Mouse (Mus musculus): ENCODE data around the gene Zfp72. TPM values are rescaled to one million over a fixed set of nuclear protein-coding genes. Genes with fewer than 3 reads are reported as not detected.
A peak's percentile ranks its signal among the peaks of the same experiment; 100 is the strongest.

Gene Zfp72
- total RNA-seq (2021) = 1 to 10 TPM; 2.6 to 3.6 TPM

DNA sequence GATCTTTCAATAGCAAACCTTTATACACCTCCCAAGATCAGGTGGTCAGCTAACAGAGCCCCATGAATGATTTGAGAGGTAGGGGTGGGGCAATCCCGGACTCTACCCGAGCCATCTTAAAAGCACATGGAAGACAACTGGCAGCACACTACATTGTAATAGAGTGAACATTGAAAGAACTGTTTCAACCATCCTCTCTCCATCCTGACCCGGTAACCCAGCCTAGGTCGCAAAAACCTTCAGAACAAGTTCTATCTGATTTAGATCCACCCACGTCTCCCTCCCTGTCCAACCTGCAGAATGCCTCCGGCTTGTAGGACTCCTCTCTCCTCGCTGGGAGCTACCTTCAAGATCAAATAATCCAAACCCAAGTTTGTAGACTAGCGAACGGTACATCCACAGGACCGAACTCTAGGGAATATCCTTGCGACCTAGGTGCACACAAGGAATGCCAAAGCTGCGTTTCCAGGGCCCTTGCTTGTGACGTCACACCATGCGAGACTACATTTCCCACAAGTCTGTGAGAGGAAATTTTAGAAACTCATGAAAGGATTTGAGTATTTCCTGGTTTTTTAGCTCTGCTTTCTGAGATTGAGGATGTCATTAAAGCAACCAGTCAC, at the start of gene Zfp72:
TSS of gene Zfp72 (minus strand) at position 466 of the 620 bp plus-strand sequence.
- peak; percentile 73 to 77 for DNase-seq

DNA sequence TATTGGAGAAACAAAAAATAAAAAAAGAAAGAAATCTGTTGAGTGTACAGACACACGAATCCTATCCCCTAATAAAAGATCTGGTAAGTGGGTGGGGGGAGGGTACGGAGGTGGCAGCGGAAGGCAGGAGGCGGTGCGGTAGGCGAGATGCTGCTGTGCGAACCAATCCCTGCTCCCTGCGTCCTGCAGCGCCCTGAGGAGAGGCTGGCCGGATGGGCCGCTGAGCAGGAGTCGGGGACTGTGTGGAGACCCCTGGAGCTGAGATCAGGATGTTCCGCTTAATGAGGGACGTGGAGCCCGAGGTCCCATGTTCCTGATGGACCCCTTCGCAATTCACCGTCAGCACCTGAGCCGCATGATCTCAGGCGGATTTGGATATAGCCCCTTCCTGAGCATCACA, 49.3 kb upstream of the Zfp72 start:
- intact Hi-C loops (cut with DNase I) = no loop called here

More for the DNA sequence above, at the start of gene Zfp72:
- intact Hi-C loops (cut with DNase I) = loop anchor here (5.0 kb wide), 1 partner anchor 43 kb away; no protein-coding TSS in a partner anchor

DNA sequence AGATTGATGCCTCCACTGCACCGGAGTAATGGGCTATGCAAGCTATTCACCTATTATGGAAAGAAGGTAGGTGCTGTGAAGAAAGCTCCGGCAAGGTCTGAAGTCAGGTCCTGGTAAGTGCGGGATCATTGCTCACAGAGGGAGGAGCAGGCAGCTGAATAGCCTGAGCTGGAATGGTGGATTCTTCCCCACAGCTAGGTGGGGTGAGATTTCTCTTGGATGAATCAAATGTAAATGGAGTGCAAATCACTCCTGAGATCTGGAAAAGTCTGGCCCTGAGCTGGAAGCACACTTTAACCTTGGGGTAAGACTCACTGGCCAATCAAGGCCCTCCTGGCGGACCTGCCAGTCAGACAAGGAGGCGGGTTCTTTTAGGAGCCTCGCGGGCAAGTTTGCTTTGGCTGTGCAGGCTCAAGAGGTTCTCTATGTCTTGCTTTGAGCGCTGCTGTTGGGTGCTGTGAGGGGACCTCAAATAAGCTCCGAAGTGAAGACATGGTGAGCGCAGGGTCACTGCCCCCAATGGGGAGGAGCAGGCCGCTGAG, 8.7 kb upstream of the Zfp72 start, which contains the start of gene Ftl1-ps1:
TSS of gene Ftl1-ps1 (plus strand) at position 397 of the 542 bp plus-strand sequence.
- intact Hi-C loops (cut with DNase I) = no loop called here
- DNase-seq = no peak

More for the DNA sequence above, 49.3 kb upstream of the Zfp72 start:
- DNase-seq = no peak

DNA sequence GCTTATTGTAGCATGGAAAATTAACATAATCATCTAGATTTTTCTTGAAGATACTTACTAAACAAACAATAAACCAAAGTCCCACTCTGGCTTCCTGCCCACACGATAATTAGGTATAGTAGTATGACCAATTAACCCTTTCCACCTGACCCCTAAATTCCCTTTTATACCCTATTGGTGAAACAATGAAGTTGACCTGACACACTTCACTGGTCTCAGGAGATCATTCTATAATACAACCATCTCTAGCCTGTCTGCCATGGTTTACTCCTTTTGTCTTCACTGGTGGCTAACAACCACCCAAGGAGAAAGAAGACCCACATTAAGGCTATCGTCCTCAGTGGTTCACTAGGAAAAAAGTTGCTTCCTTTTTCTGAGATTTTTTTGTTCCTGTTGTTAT, 520 bp upstream of the Zfp72 start:
- no peak for DNase-seq
- intact Hi-C loops (cut with DNase I) = loop anchor here (5.0 kb wide), 1 partner anchor 44 kb away; no protein-coding TSS in a partner anchor

DNA sequence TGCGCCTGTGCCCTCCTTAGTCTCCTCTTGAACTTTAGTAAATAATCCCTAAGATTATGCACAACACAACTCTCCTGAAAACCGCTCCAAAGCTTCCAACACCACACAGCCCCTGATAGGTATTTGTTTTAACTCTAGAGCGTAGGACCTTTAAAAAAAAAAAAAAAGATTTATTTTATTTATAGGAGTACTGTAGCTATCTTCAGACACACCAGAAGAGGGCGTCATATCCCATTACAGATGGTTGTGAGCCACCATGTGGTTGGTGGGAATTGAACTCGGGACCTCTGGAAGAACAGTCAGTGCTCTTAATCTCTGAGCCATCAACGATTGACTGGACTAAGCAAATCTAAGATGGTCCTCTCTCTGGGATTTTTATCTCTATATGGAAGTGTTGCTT, 906 bp downstream of the Zfp72 start:
- no peak for DNase-seq
- intact Hi-C loops (cut with DNase I) = loop anchor here (5.0 kb wide), 1 partner anchor 42 kb away; no protein-coding TSS in a partner anchor

DNA sequence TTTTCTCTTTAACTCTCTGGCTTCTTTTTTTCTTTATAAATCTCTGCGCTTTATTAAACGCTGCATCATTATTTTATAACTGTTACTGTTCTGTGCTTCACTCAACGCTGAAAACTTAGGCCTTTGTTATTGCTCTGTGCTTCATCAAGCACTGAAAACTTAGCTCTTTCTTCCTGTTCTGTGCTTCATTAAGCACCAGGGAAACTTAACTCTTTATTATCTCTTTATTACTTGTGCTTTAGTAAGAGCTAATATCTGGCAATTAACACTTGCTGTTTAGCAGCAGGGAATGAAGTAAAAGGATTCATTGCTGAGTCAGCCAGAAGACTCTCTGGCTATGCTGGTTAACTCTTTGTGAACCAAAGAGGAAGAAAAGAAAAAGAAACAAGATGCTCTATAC, 8.3 kb downstream of the Zfp72 start:
- intact Hi-C loops (cut with DNase I) = no loop called here
- DNase-seq = no peak

DNA sequence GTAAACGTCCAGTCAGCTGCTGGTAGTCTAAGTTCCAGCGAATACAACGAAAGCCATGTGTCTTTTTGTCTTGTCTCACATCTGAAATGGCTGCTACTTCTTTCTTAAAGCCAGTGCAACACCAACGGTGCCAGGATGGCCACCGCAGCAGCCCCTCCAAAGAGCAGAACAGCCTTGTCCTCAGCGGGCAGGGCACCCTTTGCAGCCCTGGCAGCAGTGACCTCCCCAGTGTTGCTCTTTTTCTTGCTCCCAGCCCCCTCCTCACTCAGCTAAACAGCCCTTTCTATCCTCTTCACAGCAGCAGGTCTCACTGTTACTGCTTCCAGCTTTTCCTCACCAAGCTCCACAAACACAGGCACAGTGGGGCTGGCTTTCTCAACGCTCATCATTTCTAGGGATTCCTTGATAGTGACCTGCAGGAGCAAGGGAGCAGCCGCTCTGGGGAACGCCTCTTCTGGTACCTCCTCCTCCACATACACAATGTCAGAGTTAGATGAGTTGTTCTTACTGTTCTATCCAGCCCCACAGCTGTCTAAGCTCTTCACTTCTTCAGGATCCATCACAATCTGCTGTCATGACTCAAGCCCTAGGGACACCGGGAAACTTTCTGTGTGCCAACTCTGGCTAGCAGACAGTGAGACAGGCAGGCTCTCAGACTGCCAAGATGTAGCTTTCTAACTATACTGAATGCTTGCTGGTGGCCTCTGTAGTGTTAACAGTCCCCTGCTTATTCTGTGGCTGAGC, 8.9 kb downstream of the Zfp72 start:
- DNase-seq = no peak
- intact Hi-C loops (cut with DNase I) = no loop called here

DNA sequence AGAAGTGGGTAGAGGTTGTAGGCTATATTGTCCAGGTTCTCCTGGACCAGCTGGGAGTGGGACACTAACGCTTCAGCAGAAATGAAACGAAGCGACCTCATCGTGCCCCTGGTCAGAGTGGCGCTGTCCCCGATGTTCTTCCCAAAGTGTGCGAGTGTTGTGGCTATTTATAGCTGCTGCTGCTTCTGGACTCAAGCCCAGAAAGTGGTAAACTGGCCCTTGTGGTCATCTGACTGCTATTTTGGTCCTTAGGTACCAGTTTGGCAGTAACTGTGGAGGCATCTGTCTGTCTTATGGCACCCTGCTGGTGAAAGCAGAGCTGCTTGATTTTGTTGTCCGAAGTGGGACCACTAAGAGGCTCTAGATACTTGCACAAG, 26.8 kb downstream of the Zfp72 start, which contains the start of gene Lrrc14b:
TSS of gene Lrrc14b (minus strand) at position 147 of the 377 bp plus-strand sequence.
- intact Hi-C loops (cut with DNase I) = no loop called here
- DNase-seq = peak in 1 of 2 experiments; percentile 42

DNA sequence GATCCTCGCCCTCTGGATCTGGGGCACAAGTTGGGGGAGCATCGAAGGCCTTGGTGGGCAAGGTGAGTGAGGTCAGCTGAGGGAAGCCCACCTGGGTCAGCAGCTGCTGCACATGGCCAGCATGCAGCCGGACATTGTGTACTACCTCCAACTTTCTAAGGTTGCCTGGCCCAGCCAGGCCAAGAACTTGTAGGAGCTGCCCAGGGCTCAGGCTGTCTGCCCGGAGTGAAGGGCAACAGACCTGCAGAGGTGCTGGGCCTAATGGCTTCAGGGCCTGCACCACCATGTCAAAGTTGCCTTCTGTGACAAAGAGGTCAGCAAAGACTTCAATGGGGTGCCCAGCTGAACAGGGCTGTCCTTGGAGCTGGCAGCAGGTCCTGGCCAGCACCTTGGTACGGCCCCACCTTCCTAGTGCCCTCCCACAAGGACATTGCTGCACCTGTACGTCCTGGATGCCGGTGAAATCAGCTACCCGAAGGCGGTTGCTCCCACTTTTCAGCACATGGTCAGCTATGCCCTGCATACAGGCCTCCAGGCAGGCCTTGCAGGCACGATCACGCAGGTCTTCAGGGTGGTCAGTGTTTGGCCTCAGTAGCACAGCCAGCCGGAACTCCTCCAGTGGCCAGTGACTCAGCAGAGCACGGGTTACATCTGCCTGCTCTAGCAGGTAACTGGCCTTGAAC, 27.3 kb downstream of the Zfp72 start:
- intact Hi-C loops (cut with DNase I) = no loop called here

DNA sequence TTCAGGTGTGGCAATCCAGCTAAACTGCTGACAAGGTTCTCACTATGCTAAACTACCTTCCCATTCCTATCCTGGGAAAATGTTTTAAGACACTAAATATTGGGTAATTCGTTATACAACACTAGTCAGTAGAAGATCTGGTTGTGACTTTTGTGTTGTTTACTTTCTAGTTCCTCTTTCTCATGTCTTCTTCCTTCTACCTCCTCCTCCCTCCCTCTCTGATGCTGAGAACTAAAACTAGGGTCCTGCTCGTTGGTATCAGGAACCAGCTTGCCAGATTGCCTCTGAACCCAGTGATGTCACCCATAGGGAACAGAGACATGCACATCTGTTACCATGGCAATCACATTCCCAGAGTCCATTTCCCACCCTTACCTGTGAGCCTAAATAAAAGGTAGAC, 28.4 kb downstream of the Zfp72 start:
- no peak for DNase-seq
- intact Hi-C loops (cut with DNase I) = no loop called here

More for the DNA sequence above, 27.3 kb downstream of the Zfp72 start:
- DNase-seq = peak; percentile 12 to 58

DNA sequence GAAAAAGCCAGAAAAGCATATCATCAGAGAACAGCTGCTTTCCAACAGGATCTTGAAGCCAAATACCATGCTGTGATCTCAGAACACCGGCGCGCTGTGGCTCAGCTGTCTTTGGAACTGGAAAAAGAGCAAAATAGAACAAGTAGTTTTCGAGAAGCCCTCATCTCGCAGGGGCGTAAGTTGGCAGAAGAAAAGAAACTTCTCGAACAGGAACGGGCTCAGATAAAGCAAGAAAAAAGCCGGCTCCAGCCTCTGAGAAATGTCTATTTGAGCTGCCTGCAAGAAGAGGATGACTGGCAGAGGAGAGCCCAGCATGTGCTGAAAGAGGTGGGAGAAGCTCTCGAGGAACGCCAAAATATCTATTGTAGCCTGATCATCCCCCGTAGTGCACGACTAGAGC, 34.1 kb downstream of the Zfp72 start:
- DNase-seq = no peak
- intact Hi-C loops (cut with DNase I) = no loop called here

DNA sequence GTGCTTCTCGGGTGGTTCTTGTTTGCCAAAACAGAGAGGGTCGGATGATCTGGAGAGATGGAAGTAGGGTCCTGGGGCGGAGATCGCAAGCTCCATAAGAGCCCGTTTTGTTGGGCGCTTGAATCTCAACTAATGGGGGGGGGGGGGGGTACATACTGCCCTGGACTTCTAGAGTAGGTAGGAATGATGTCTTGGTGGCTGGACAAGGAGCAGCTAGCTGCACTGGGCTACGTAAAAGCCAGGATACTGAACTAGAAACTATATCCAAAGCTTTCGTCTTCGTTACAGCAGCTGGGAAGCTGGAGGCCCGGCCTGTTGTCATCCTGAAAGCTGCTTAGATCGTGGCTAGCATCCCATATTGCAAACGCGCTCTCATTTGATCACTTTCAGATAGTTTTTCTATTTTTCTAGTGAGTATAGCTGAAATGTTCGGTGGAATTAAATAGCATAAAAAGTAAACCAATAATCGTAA, 40.2 kb downstream of the Zfp72 start:
- DNase-seq = no peak
- intact Hi-C loops (cut with DNase I) = loop anchor here (5.0 kb wide), 2 partner anchors 33 to 112 kb away; partner anchors contain the start of gene Pdcd6

DNA sequence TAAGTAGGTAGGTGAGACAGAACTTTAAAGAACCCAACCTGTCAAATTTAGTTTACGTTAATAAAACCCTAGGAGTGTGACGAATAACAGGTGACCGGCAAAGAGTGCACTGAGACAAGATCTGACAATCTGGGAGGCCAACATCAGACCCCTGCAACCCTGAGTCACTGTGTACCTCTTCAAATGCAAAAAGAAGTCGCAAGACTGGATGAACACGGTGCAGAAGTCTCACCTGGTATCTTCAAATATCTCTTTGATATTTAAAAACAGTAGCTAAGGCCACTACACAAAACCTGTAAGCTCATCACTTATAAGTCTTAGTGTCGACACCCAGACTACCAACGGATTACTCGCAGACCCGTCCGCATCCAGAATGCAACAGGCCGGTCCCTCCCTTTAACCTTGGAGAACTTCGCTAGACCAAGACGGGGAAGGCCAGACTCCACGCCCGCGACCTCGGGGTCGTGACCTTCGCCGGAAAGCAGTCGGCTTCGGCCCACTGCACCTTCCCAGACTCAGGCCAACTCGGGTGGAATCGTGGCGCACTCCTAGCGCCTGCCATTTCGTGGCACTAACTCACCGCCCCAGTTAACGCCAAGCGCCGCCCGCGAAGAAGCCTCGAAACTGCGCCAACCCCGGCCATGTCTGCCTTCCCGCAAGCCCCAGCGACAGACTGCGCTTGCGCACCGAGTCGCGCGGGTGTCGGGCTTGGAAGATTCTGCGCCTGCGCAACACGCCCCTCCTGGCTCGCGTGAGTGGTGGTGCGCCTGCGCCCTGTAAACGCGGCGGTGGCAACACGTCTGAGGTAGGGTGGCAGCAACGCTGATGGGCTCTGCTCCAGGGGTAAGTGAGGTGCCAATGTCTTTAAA, 40.8 kb downstream of the Zfp72 start, which contains the start of the genes Sdha and Ccdc127:
TSS of gene Sdha (minus strand) at position 715 of the 869 bp plus-strand sequence.
TSS of gene Ccdc127 (plus strand) at position 744 of the 869 bp plus-strand sequence.
- DNase-seq = peak; percentile 95 to 97
- intact Hi-C loops (cut with DNase I) = loop anchor here (5.0 kb wide), 3 partner anchors 32 to 113 kb away; partner anchors contain the start of genes Pdcd6 and Zfp72

DNA sequence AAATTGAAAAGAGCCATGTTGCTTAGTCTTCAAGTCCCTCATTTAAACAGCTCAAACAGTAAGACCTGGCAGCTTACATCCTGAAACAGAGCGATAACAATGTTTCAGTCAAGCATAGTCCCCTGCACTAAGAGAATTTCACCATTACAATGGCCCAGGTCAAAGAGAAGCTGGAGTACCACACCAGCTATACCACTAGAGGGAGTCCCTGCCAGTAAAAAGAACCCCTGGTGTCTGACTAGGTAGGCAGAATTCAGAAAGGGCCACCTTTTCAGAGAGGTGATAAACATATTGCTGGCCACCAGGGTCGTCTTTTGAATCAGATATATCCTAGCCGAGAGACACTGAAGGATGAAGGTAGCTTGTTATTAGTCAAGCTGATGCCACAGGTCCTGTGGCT, 49.6 kb downstream of the Zfp72 start:
- peak in 1 of 2 experiments; percentile 21 for DNase-seq
- intact Hi-C loops (cut with DNase I) = loop anchor here (2.0 kb wide), 1 partner anchor 194 kb away; no protein-coding TSS in a partner anchor

DNA sequence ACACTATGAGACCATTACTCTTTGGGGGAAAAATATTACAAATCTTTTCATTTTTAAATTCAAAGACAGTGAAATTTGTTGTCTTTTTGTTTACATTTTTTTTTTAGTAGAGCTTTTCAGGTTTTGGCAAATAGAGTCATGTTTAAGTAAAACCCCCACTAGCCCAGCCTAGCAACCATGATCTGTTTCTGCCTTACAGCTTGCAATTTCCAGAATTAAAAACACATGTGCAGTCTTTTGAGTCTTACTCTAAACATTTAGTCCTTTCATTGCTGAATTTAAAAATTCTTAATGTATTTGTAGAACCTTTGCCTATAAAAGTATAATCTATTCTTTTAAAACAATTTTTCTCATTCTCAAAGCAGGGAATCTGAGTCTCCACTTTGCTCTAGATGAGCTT, 61.3 kb downstream of the Zfp72 start:
- DNase-seq = no peak
- intact Hi-C loops (cut with DNase I) = no loop called here

Measured in heart, postnatal 36 days (tissue).